10 mouse cellular contexts compared by ENCODE assay signal in genomic region chr2:6255402-6255988, GRCm38 (mm10). TPM values are rescaled to one million over a fixed set of nuclear protein-coding genes. Genes with fewer than 3 reads are reported as not detected.
DNase-seq lines count a peak whose midpoint lies in the region; ATAC-seq and TF ChIP-seq lines count a peak whose summit lies in the region.
"Had no signal": no experiment of that assay in that cellular context is flagged by ENCODE, and none has a peak within 500 bp of the region (broad histone marks: within the 10 kb centered on the region; RNA-seq: fewer than 3 reads in every experiment).

No protein-coding gene starts in this region.

- H3K79me2 ChIP-seq in heart, adult 2 months (replicated peaks; ENCODE audit: control insufficient read depth, insufficient read depth, low read length), result no peaks in the 10 kb centered on the region

- H3K27ac ChIP-seq in heart, adult 2 months, result peak overlapping the region; percentile 61; the same call in 1 of the 2 replicates
- H3K27ac ChIP-seq in lung, embryonic 14.5 days (ENCODE audit: low read depth), result peak overlapping the region; percentile 75
- H3K27ac ChIP-seq in bone marrow, adult 2 months (ENCODE audit: control insufficient read depth, insufficient read depth, low read depth, low read length, poor library complexity), result peak overlapping the region; percentile 47; the same call in 1 of the 2 replicates
- H3K27ac ChIP-seq in limb, embryonic 15.5 days, result peak overlapping the region; percentile 74; the same call in 1 of the 2 replicates

- no peak for TF ChIP-seq POLR2A in heart, adult 2 months (IDR thresholded peaks at IDR 0.05; ENCODE audit: insufficient read depth, low read depth, low read length)
- TF ChIP-seq POLR2A in lung, adult 2 months (IDR thresholded peaks at IDR 0.05; ENCODE audit: borderline replicate concordance, extremely low read depth, low read depth, low read length), result no peak
- no peak for TF ChIP-seq POLR2A in bone marrow, adult 2 months (IDR thresholded peaks at IDR 0.05; ENCODE audit: borderline replicate concordance, control insufficient read depth, low read depth, low read length)

- H3K9me3 ChIP-seq in lung, embryonic 14.5 days (ENCODE audit: low read depth, low read length), result no peaks in the 10 kb centered on the region
- H3K9me3 ChIP-seq in limb, embryonic 15.5 days, result no peaks in the 10 kb centered on the region

- 87% methylated on average over 5 of the region's 5 CpGs for WGBS in heart, adult 2 months
- WGBS in lung, embryonic 14.5 days, result 87% methylated on average over 5 of the region's 5 CpGs
- 62% methylated on average over 5 of the region's 5 CpGs for WGBS in lung, adult 2 months
- 65% methylated on average over 5 of the region's 5 CpGs for WGBS in bone marrow, adult 2 months
- WGBS in limb, embryonic 15.5 days, result 75% methylated on average over 5 of the region's 5 CpGs

- no peak for ATAC-seq in lung, embryonic 14.5 days (ENCODE audit: insufficient read depth)
- no peak for ATAC-seq in limb, embryonic 15.5 days (ENCODE audit: insufficient number of reproducible peaks, low FRiP score, low TSS enrichment, low read depth)
- ATAC-seq: activated CD4-positive, CD25-positive, alpha-beta regulatory T cell, adult 4 months had no signal

- no peaks in the 10 kb centered on the region for H3K27me3 ChIP-seq in heart, adult 2 months (ENCODE audit: control insufficient read depth, insufficient read depth, low read length)
- no peaks in the 10 kb centered on the region for H3K27me3 ChIP-seq in lung, embryonic 14.5 days (ENCODE audit: insufficient read depth, low read length)
- H3K27me3 ChIP-seq in limb, embryonic 15.5 days, result no peaks in the 10 kb centered on the region

- intact Hi-C loops in heart, adult 2 months (cut with DNase I), result loop anchor here (5.0 kb wide), 1 partner anchor 67 kb away; the partner anchor contains the start of gene Usp6nl

- no peak overlapping the region for H3K4me3 ChIP-seq in heart, adult 2 months
- no peak overlapping the region for H3K4me3 ChIP-seq in lung, embryonic 14.5 days (ENCODE audit: low read depth, low read length)
- H3K4me3 ChIP-seq in lung, adult 2 months (replicated peaks; ENCODE audit: extremely low read depth, low read depth, low read length), result no peak overlapping the region
- no peak overlapping the region for H3K4me3 ChIP-seq in bone marrow, adult 2 months (replicated peaks; ENCODE audit: control insufficient read depth, low read depth, low read length)
- H3K4me3 ChIP-seq in limb, embryonic 15.5 days, result no peak overlapping the region

- no peak overlapping the region for H3K9ac ChIP-seq in heart, adult 2 months (ENCODE audit: low read depth, low read length)
- no peak overlapping the region for H3K9ac ChIP-seq in lung, embryonic 14.5 days
- H3K9ac ChIP-seq in limb, embryonic 15.5 days, result no peak overlapping the region

- TF ChIP-seq CTCF in heart, adult 2 months (IDR thresholded peaks at IDR 0.05), result no peak
- TF ChIP-seq CTCF in lung, embryonic 14.5 days (IDR thresholded peaks at IDR 0.05; ENCODE audit: low read depth), result no peak
- TF ChIP-seq CTCF in lung, adult 2 months (IDR thresholded peaks at IDR 0.05; ENCODE audit: insufficient read depth, low read length), result no peak
- no peak for TF ChIP-seq CTCF in bone marrow, adult 2 months (IDR thresholded peaks at IDR 0.05; ENCODE audit: control insufficient read depth, insufficient read depth, low read length)

- no peaks in the 10 kb centered on the region for H3K36me3 ChIP-seq in heart, adult 2 months (ENCODE audit: control insufficient read depth, insufficient read depth, low read length)
- H3K36me3 ChIP-seq in lung, embryonic 14.5 days (ENCODE audit: insufficient read depth), result no peaks in the 10 kb centered on the region
- H3K36me3 ChIP-seq in limb, embryonic 15.5 days, result no peaks in the 10 kb centered on the region

- no peak for TF ChIP-seq EP300 in heart, adult 2 months (IDR thresholded peaks at IDR 0.05; ENCODE audit: insufficient read depth, low read depth, low read length)

- peaks cover 4% of the 10 kb centered on the region for H3K4me1 ChIP-seq in heart, adult 2 months (ENCODE audit: control insufficient read depth, insufficient read depth, low read length)
- no peaks in the 10 kb centered on the region; the same call in 1 of the 2 replicates for H3K4me1 ChIP-seq in lung, embryonic 14.5 days (ENCODE audit: insufficient read depth)
- peaks cover 9% of the 10 kb centered on the region for H3K4me1 ChIP-seq in lung, adult 2 months (ENCODE audit: control insufficient read depth, insufficient read depth, low read length)
- peaks cover 10% of the 10 kb centered on the region for H3K4me1 ChIP-seq in bone marrow, adult 2 months (ENCODE audit: control insufficient read depth, insufficient read depth, low read length)
- H3K4me1 ChIP-seq in limb, embryonic 15.5 days, result peaks cover 13% of the 10 kb centered on the region

- H3K4me2 ChIP-seq in lung, embryonic 14.5 days, result no peak overlapping the region
- H3K4me2 ChIP-seq in limb, embryonic 15.5 days, result no peak overlapping the region
- H3K4me2 ChIP-seq: heart, embryonic 11.5 days had no signal

- DNase-seq in heart, adult 2 months, result no peak
- DNase-seq in heart, postnatal 4 days, result no peak
- no peak for DNase-seq in lung, embryonic 14.5 days
- DNase-seq in lung, adult 2 months, result no peak
- DNase-seq in kidney, postnatal 14 days, result no peak
- DNase-seq in embryo, embryonic 10 days (ENCODE audit: low spot score), result no peak

RNA-seq across cellular contexts. Expression of gene Echdc3, which starts 42.7 kb away (rescaled TPM):
- 10 to 100 TPM; 24.0 to 27.1 TPM for total RNA-seq in heart, adult 2 months (2021)
- polyA plus RNA-seq in heart, adult 2 months (2012; rRNA removed), result 30.6 and 41.7 TPM in 2 replicates
- 10 to 100 TPM in 1 of 2 experiments, 1 to 10 TPM in 1; 9.9 to 12.2 TPM for total RNA-seq in heart, postnatal 4 days (2021)
- 6.1 and 8.1 TPM in 2 replicates for polyA plus RNA-seq in lung, embryonic 14.5 days (2014; fragmentation: Nextera tagmentation; extraction: Ambion mirVana)
- polyA plus RNA-seq in lung, adult 2 months (2012; rRNA removed), result 9.1 and 12.8 TPM in 2 replicates
- polyA plus RNA-seq in bone marrow, adult 2 months (2011; ENCODE audit: insufficient read depth, insufficient read length, low replicate concordance, missing spikeins), result not detected in 2 replicates
- 6.0 and 6.1 TPM in 2 replicates for polyA plus RNA-seq in limb, embryonic 15.5 days (2015; fragmentation: Nextera tagmentation; extraction: Ambion mirVana)
- polyA plus RNA-seq: activated CD4-positive, CD25-positive, alpha-beta regulatory T cell, adult 4 months had no signal
